Mouse (Mus musculus): ENCODE measurements at regions not wholly inside any gene's neighbourhood (a gene's known extent, or its start where the extent isn't known, plus 50 kb on each side); places are given as distances from the start of the nearest gene placed in this dataset.

DNA sequence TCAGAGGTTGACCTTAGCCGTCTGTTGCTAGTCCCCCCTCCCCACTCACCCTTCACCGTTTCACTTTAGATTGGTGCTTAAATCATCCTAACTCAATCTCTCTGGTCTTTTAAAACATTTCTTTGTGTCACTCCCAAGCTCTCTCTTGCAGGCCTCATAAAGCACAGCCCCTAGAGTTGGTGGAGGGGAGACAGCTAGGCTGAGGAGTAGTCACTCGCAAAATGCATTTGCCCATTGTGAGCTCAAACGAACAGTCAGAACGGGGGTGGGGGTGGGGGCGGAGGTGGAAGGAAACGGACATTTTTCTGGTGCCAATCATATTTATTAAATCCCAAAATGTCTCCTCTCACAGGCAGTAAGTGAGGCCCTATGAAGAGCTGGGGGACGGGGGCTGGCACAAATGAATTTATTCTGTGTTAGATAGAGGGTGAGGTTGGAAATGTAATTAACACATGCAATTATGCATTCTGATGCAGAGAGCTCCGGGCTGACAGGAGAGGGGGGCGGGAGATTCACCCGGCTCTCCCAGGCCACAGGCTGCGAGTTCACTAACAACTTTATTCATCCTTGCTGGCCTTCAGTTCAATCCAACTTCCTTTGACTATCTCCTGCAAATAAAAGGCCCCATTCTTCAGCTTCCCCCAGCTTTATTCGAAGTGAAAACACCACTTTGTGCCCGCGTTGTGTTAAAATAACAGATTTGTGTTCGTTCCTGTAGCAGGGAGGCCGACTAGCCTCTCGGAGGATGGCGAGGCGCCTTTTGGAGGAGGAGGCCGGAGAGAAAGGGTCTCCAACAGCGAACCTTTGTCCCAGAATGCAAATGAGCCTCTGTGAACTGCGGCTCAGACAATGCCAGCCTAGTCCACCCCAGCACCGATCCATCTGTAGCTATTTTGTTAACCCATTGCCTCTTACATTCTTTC is 223.7 kb upstream of the Irx5 start:
- Histone ChIP-seq H3K79me2 (replicated peaks; ENCODE audit: control insufficient read depth, insufficient read depth, low read length) (no peaks in the 10 kb centered on the region), H3K36me3 (ENCODE audit: control insufficient read depth, insufficient read depth, low read length) (no peaks in the 10 kb centered on the region), H3K9ac (ENCODE audit: low read depth, low read length) (no peak overlapping the region), H3K27ac (no peak overlapping the region), H3K4me3 (no peak overlapping the region), H3K4me1 (ENCODE audit: control insufficient read depth, insufficient read depth, low read length) (peaks cover 2% of the 10 kb centered on the region; the same call in 1 of the 2 replicates), H3K27me3 (ENCODE audit: control insufficient read depth, insufficient read depth, low read length) (no peaks in the 10 kb centered on the region)
- intact Hi-C loops (cut with DNase I): no loop called here
- TF ChIP-seq POLR2A (IDR thresholded peaks at IDR 0.05; ENCODE audit: insufficient read depth, low read depth, low read length) (no peak), CTCF (IDR thresholded peaks at IDR 0.05) (no peak), EP300 (IDR thresholded peaks at IDR 0.05; ENCODE audit: insufficient read depth, low read depth, low read length) (no peak)
- WGBS: 46% methylated on average over 24 of the region's 24 CpGs
- no peak for DNase-seq

DNA sequence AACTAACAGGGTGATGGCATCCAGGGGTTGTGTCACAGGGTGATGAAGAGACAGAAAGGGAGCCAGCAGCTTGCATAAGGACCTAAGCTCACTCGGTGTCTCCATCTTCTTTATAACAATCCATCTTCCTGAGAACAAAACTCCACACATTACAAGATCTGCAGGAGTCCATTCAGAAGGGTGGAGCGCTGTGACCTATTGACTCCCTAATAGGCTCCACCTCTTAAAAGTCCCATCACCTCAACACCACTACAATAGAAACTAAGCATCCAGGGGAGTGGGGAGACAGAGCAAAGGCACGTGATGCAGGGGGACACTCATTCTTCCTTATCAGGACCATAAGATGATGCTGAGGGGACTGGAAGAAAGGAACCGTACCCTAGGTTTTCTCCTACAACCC is 224.5 kb upstream of the Irx5 start:
- H3K9ac ChIP-seq (ENCODE audit: low read depth, low read length): no peak overlapping the region
- no peaks in the 10 kb centered on the region for H3K27me3 ChIP-seq (ENCODE audit: control insufficient read depth, insufficient read depth, low read length)
- H3K36me3 ChIP-seq (ENCODE audit: control insufficient read depth, insufficient read depth, low read length): no peaks in the 10 kb centered on the region
- DNase-seq: no peak
- peaks cover 2% of the 10 kb centered on the region; the same call in 1 of the 2 replicates for H3K4me1 ChIP-seq (ENCODE audit: control insufficient read depth, insufficient read depth, low read length)
- H3K4me3 ChIP-seq: no peak overlapping the region
- no peak for TF ChIP-seq POLR2A (IDR thresholded peaks at IDR 0.05; ENCODE audit: insufficient read depth, low read depth, low read length)
- no peak for TF ChIP-seq CTCF (IDR thresholded peaks at IDR 0.05)
- no peak for TF ChIP-seq EP300 (IDR thresholded peaks at IDR 0.05; ENCODE audit: insufficient read depth, low read depth, low read length)
- intact Hi-C loops (cut with DNase I): no loop called here
- WGBS: 89% methylated on average over 4 of the region's 4 CpGs
- no peak overlapping the region for H3K27ac ChIP-seq
- H3K79me2 ChIP-seq (replicated peaks; ENCODE audit: control insufficient read depth, insufficient read depth, low read length): no peaks in the 10 kb centered on the region

DNA sequence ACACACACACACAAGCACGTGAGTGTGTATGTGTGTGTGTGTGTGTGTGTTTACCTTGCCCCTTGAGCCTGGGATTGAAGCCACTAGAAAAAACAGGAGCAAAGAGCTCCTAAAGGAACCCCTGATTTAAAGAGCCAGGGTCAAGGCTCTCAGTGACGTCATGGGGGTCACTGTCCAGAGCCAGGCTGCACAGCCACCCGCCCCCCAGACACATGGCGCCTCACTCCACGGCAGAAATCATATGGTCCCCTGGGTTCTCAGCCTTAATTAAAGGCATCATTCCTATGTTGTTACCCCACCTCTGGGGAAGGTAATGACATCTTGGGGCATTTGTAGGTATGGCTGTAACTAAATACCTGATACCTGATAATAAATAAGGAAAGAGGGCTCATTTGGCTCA is 224.9 kb upstream of the Irx5 start:
- Histone ChIP-seq H3K4me1 (ENCODE audit: control insufficient read depth, insufficient read depth, low read length) (peaks cover 2% of the 10 kb centered on the region; the same call in 1 of the 2 replicates), H3K36me3 (ENCODE audit: control insufficient read depth, insufficient read depth, low read length) (no peaks in the 10 kb centered on the region), H3K27me3 (ENCODE audit: control insufficient read depth, insufficient read depth, low read length) (no peaks in the 10 kb centered on the region), H3K9ac (ENCODE audit: low read depth, low read length) (no peak overlapping the region), H3K4me3 (no peak overlapping the region), H3K79me2 (replicated peaks; ENCODE audit: control insufficient read depth, insufficient read depth, low read length) (no peaks in the 10 kb centered on the region), H3K27ac (no peak overlapping the region)
- intact Hi-C loops (cut with DNase I): no loop called here
- DNase-seq: no peak
- WGBS: 87% methylated on average over 5 of the region's 5 CpGs
- TF ChIP-seq POLR2A (IDR thresholded peaks at IDR 0.05; ENCODE audit: insufficient read depth, low read depth, low read length): no peak

DNA sequence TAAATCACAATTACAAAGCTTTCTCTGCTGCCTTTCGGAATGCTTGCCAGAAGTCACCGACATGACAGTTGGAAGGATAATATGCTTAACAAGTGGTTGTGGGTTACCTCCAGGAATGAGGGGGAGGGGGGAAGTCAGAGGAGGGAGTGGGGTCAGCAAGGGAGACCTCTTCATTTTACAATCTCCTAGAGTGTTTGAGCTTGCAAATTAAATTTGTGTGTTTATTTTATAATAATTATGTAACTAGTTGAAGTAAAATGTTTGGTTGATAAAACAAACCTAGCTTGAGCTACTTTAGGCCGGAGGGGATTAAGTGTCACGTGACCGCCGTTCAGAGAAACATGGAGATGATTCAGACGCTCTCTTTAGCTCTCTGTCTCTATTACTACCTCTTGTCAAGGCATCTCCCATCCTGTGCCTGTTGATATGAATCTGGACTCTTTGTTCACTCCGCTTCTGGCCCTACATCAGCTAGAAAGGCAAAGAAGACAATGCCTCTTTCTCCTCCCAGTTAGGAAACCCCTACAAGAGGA is 227.3 kb upstream of the Irx5 start:
- TF ChIP-seq CTCF (IDR thresholded peaks at IDR 0.05): no peak
- no peak for TF ChIP-seq POLR2A (IDR thresholded peaks at IDR 0.05; ENCODE audit: insufficient read depth, low read depth, low read length)
- no peak for TF ChIP-seq EP300 (IDR thresholded peaks at IDR 0.05; ENCODE audit: insufficient read depth, low read depth, low read length)
- intact Hi-C loops (cut with DNase I): no loop called here
- no peaks in the 10 kb centered on the region for H3K79me2 ChIP-seq (replicated peaks; ENCODE audit: control insufficient read depth, insufficient read depth, low read length)
- no peak overlapping the region for H3K27ac ChIP-seq
- no peak overlapping the region for H3K4me3 ChIP-seq
- no peaks in the 10 kb centered on the region; the same call in 1 of the 2 replicates for H3K4me1 ChIP-seq (ENCODE audit: control insufficient read depth, insufficient read depth, low read length)
- 74% methylated on average over 8 of the region's 8 CpGs for WGBS
- H3K9ac ChIP-seq (ENCODE audit: low read depth, low read length): no peak overlapping the region
- no peak for DNase-seq
- H3K36me3 ChIP-seq (ENCODE audit: control insufficient read depth, insufficient read depth, low read length): no peaks in the 10 kb centered on the region
- H3K27me3 ChIP-seq (ENCODE audit: control insufficient read depth, insufficient read depth, low read length): no peaks in the 10 kb centered on the region

DNA sequence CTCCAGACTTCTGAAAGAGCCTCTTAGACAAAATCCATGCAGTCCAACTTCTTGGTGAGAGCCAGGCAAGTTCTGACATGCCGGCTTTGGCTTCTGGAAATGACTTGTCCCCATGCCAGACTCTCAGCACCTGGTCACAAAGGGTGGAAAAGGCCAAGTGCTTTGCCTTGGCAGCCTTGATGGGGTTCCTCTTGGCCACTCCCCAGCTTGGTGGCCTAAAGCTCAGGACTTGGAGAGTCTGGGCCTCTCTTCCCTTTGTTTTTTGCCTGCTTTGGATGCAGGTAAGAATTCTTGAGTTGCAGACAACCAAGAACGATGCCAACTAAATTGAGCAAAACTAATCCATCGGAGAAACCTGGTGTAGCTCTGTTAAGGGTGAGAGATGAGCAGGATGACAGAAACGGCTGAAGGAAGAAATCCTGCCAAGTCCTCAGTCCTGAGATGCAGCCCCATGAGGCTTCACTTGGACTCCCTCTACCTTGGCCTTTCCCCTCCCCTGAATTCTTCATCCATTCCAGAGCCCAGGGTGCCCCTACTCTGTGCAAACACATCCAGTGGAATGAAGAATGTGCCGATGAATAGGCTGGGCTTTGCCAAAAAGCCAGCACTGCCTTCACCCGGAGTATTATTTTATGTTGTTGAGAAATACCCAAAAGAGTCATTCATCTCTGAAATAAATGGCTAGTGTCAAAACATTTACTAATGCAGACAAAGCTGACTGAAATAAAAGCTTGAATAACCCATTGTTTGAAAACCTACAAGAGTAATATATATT is 228.0 kb upstream of the Irx5 start:
- no peaks in the 10 kb centered on the region; the same call in 1 of the 2 replicates for H3K4me1 ChIP-seq (ENCODE audit: control insufficient read depth, insufficient read depth, low read length)
- no peak overlapping the region for H3K27ac ChIP-seq
- intact Hi-C loops (cut with DNase I): no loop called here
- no peaks in the 10 kb centered on the region for H3K79me2 ChIP-seq (replicated peaks; ENCODE audit: control insufficient read depth, insufficient read depth, low read length)
- no peaks in the 10 kb centered on the region for H3K27me3 ChIP-seq (ENCODE audit: control insufficient read depth, insufficient read depth, low read length)
- no peaks in the 10 kb centered on the region for H3K36me3 ChIP-seq (ENCODE audit: control insufficient read depth, insufficient read depth, low read length)
- no peak for TF ChIP-seq EP300 (IDR thresholded peaks at IDR 0.05; ENCODE audit: insufficient read depth, low read depth, low read length)
- TF ChIP-seq CTCF (IDR thresholded peaks at IDR 0.05): no peak
- TF ChIP-seq POLR2A (IDR thresholded peaks at IDR 0.05; ENCODE audit: insufficient read depth, low read depth, low read length): no peak
- 56% methylated on average over 6 of the region's 6 CpGs for WGBS
- peak; percentile 13 to 25 for DNase-seq
- H3K9ac ChIP-seq (ENCODE audit: low read depth, low read length): no peak overlapping the region
- H3K4me3 ChIP-seq: no peak overlapping the region
